Comparison of ENCODE assay signal across 26 mouse cellular contexts in genomic region chr1:30867786-30868185, GRCm38 (mm10).
"Had no signal": no experiment of that assay in that cellular context is flagged by ENCODE, and none has a peak within 500 bp of the region (broad histone marks: within the 10 kb centered on the region; RNA-seq: fewer than 3 reads in every experiment).

No protein-coding gene starts in this region.

- H3K4me2 ChIP-seq: embryonic facial prominence, embryonic 12.5 days; embryonic facial prominence, embryonic 13.5 days; embryonic facial prominence, embryonic 15.5 days; forebrain, embryonic 12.5 days; forebrain, embryonic 15.5 days; heart, embryonic 11.5 days; heart, embryonic 12.5 days had no signal

- H3K27ac ChIP-seq: embryonic facial prominence, embryonic 10.5 days; embryonic facial prominence, embryonic 12.5 days; embryonic facial prominence, embryonic 13.5 days; embryonic facial prominence, embryonic 15.5 days; forebrain, embryonic 10.5 days; forebrain, embryonic 12.5 days; forebrain, embryonic 15.5 days; gastrocnemius, adult 2 months; heart, adult 2 months; heart, embryonic 10.5 days had no signal

- ATAC-seq: forebrain, embryonic 14.5 days; forebrain, embryonic 15.5 days; forebrain, embryonic 16.5 days; forebrain, postnatal 0 days had no signal

- DNase-seq: cerebellum, adult 9-11 months; cerebellum, postnatal 10 days; cerebellum, postnatal 14 days; cerebellum, postnatal 25 days; cerebellum, postnatal 36 days; embryo, embryonic 11 days; forebrain, postnatal 0 days; gastrocnemius, adult 2 months; gastrocnemius, postnatal 10 days; gastrocnemius, postnatal 14 days; gastrocnemius, postnatal 25 days; gastrocnemius, postnatal 36 days; heart, adult 2 months had no signal

- H3K9ac ChIP-seq: embryonic facial prominence, embryonic 12.5 days; embryonic facial prominence, embryonic 13.5 days; embryonic facial prominence, embryonic 15.5 days; forebrain, embryonic 12.5 days; forebrain, embryonic 15.5 days; forebrain, postnatal 0 days; heart, embryonic 12.5 days had no signal

- H3K36me3 ChIP-seq: embryonic facial prominence, embryonic 12.5 days; embryonic facial prominence, embryonic 13.5 days; embryonic facial prominence, embryonic 15.5 days; forebrain, embryonic 12.5 days; forebrain, embryonic 15.5 days; heart, embryonic 10.5 days; heart, embryonic 12.5 days had no signal

- H3K9me3 ChIP-seq: embryonic facial prominence, embryonic 10.5 days; embryonic facial prominence, embryonic 12.5 days; embryonic facial prominence, embryonic 13.5 days; embryonic facial prominence, embryonic 15.5 days; forebrain, embryonic 12.5 days; forebrain, embryonic 15.5 days; heart, embryonic 10.5 days; heart, embryonic 12.5 days had no signal

- H3K27me3 ChIP-seq: embryonic facial prominence, embryonic 12.5 days; embryonic facial prominence, embryonic 13.5 days; embryonic facial prominence, embryonic 15.5 days; forebrain, embryonic 12.5 days; forebrain, embryonic 15.5 days; heart, embryonic 12.5 days had no signal

- H3K4me3 ChIP-seq: embryonic facial prominence, embryonic 10.5 days; embryonic facial prominence, embryonic 12.5 days; embryonic facial prominence, embryonic 13.5 days; embryonic facial prominence, embryonic 15.5 days; erythroblast, embryonic 14.5 days; forebrain, embryonic 10.5 days; forebrain, embryonic 12.5 days; forebrain, embryonic 15.5 days; gastrocnemius, adult 2 months; heart, adult 2 months; heart, embryonic 10.5 days; heart, embryonic 12.5 days had no signal
